Comparison of ENCODE assay signal across 23 mouse cellular contexts in genomic region chr3:38711229-38711628, GRCm38 (mm10).
DNase-seq lines count a peak whose midpoint lies in the region; ATAC-seq and TF ChIP-seq lines count a peak whose summit lies in the region.
"Had no signal": no experiment of that assay in that cellular context is flagged by ENCODE, and none has a peak within 500 bp of the region (broad histone marks: within the 10 kb centered on the region; RNA-seq: fewer than 3 reads in every experiment).

No protein-coding gene starts in this region.

- no peaks in the 10 kb centered on the region for H3K27me3 ChIP-seq in forebrain, embryonic 12.5 days
- no peaks in the 10 kb centered on the region for H3K27me3 ChIP-seq in forebrain, embryonic 16.5 days (replicated peaks; ENCODE audit: control insufficient read depth, insufficient read depth, low read length)
- H3K27me3 ChIP-seq in lung, embryonic 14.5 days (ENCODE audit: insufficient read depth, low read length) = no peaks in the 10 kb centered on the region
- H3K27me3 ChIP-seq in lung, postnatal 0 days (replicated peaks; ENCODE audit: insufficient read depth, low read length) = no peaks in the 10 kb centered on the region
- no peaks in the 10 kb centered on the region for H3K27me3 ChIP-seq in embryonic facial prominence, embryonic 11.5 days (ENCODE audit: control insufficient read depth, insufficient read depth, low read length)
- H3K27me3 ChIP-seq in midbrain, postnatal 0 days (ENCODE audit: insufficient read depth, low read length) = no peaks in the 10 kb centered on the region
- no peaks in the 10 kb centered on the region for H3K27me3 ChIP-seq in hindbrain, embryonic 16.5 days (replicated peaks; ENCODE audit: control insufficient read depth, insufficient read depth, low read length)
- H3K27me3 ChIP-seq: hindbrain, embryonic 13.5 days; intestine, embryonic 15.5 days; neural tube, embryonic 12.5 days had no signal

- DNase-seq in lung, embryonic 14.5 days = peak; percentile 6
- no peak for DNase-seq in lung, postnatal 0 days (ENCODE audit: low spot score)
- DNase-seq in embryonic facial prominence, embryonic 11.5 days (ENCODE audit: low spot score) = peak; percentile 22
- peak; percentile 26 for DNase-seq in midbrain, postnatal 0 days (ENCODE audit: low spot score)
- DNase-seq: adrenal gland, postnatal 36 days; B cell, adult 2 months; cerebellum, adult 18-20 months; cerebellum, postnatal 36 days; gastrocnemius, adult 2 months; kidney, postnatal 36 days; left cerebral cortex, postnatal 4 days; lung, adult 18-20 months; thymus, postnatal 36 days had no signal

- no peak for TF ChIP-seq EP300 in lung, postnatal 0 days (IDR thresholded peaks at IDR 0.05)

- no peak overlapping the region for H3K9ac ChIP-seq in forebrain, embryonic 12.5 days
- H3K9ac ChIP-seq in forebrain, embryonic 16.5 days (replicated peaks; ENCODE audit: low read depth, low read length) = no peak overlapping the region
- no peak overlapping the region for H3K9ac ChIP-seq in lung, embryonic 14.5 days
- no peak overlapping the region for H3K9ac ChIP-seq in lung, postnatal 0 days (replicated peaks; ENCODE audit: low read depth)
- no peak overlapping the region for H3K9ac ChIP-seq in embryonic facial prominence, embryonic 11.5 days (replicated peaks; ENCODE audit: low read length)
- no peak overlapping the region for H3K9ac ChIP-seq in midbrain, postnatal 0 days (replicated peaks; ENCODE audit: low read length, poor library complexity, severe bottlenecking)
- H3K9ac ChIP-seq in hindbrain, embryonic 16.5 days (ENCODE audit: low read depth, low read length) = no peak overlapping the region
- H3K9ac ChIP-seq: hindbrain, embryonic 13.5 days; intestine, embryonic 15.5 days; neural tube, embryonic 12.5 days had no signal

- H3K36me3 ChIP-seq in forebrain, embryonic 12.5 days (replicated peaks) = no peaks in the 10 kb centered on the region
- no peaks in the 10 kb centered on the region for H3K36me3 ChIP-seq in forebrain, embryonic 16.5 days (ENCODE audit: control insufficient read depth, insufficient read depth)
- no peaks in the 10 kb centered on the region for H3K36me3 ChIP-seq in lung, embryonic 14.5 days (ENCODE audit: insufficient read depth)
- no peaks in the 10 kb centered on the region for H3K36me3 ChIP-seq in lung, postnatal 0 days (ENCODE audit: insufficient read depth, low read length)
- no peaks in the 10 kb centered on the region for H3K36me3 ChIP-seq in embryonic facial prominence, embryonic 11.5 days (replicated peaks; ENCODE audit: control insufficient read depth, insufficient read depth, low read depth, low read length)
- no peaks in the 10 kb centered on the region for H3K36me3 ChIP-seq in midbrain, postnatal 0 days (ENCODE audit: insufficient read depth, low read length)
- H3K36me3 ChIP-seq in hindbrain, embryonic 16.5 days (ENCODE audit: control insufficient read depth, insufficient read depth, low read length) = no peaks in the 10 kb centered on the region
- H3K36me3 ChIP-seq: hindbrain, embryonic 13.5 days; intestine, embryonic 15.5 days; neural tube, embryonic 12.5 days had no signal

- peak; percentile 71 for ATAC-seq in forebrain, embryonic 12.5 days (ENCODE audit: low FRiP score)
- ATAC-seq in forebrain, embryonic 16.5 days = no peak
- ATAC-seq in lung, embryonic 14.5 days (ENCODE audit: insufficient read depth) = no peak
- no peak for ATAC-seq in lung, postnatal 0 days
- ATAC-seq in embryonic facial prominence, embryonic 11.5 days (replicated peaks; ENCODE audit: insufficient number of reproducible peaks, low FRiP score, low TSS enrichment, low read depth) = no peak
- ATAC-seq in midbrain, postnatal 0 days (ENCODE audit: low FRiP score) = no peak
- ATAC-seq in frontal cortex, adult (ENCODE audit: low TSS enrichment) = no peak
- ATAC-seq in hindbrain, embryonic 16.5 days = no peak
- ATAC-seq: intestine, embryonic 15.5 days had no signal

- H3K27ac ChIP-seq in forebrain, embryonic 12.5 days = 0 out of 2 replicates have a peak overlapping the region, but pooled peaks have one; percentile 42
- H3K27ac ChIP-seq in forebrain, embryonic 16.5 days (ENCODE audit: low read length) = no peak overlapping the region
- no peak overlapping the region for H3K27ac ChIP-seq in lung, embryonic 14.5 days (ENCODE audit: low read depth)
- no peak overlapping the region for H3K27ac ChIP-seq in lung, postnatal 0 days (ENCODE audit: low read length)
- no peak overlapping the region for H3K27ac ChIP-seq in embryonic facial prominence, embryonic 11.5 days (replicated peaks; ENCODE audit: low read depth, low read length)
- no peak overlapping the region for H3K27ac ChIP-seq in midbrain, postnatal 0 days (ENCODE audit: low read depth, low read length)
- no peak overlapping the region for H3K27ac ChIP-seq in hindbrain, embryonic 16.5 days (ENCODE audit: low read depth, low read length)
- H3K27ac ChIP-seq: gastrocnemius, adult 2 months; intestine, embryonic 15.5 days; left cerebral cortex, adult 2 months; macrophage; neural tube, embryonic 12.5 days had no signal

- peaks cover 33% of the 10 kb centered on the region for H3K4me1 ChIP-seq in forebrain, embryonic 12.5 days
- H3K4me1 ChIP-seq in forebrain, embryonic 16.5 days (replicated peaks; ENCODE audit: control insufficient read depth, insufficient read depth, low read length) = peaks cover 16% of the 10 kb centered on the region
- H3K4me1 ChIP-seq in lung, embryonic 14.5 days (ENCODE audit: insufficient read depth) = no peaks in the 10 kb centered on the region; the same call in 1 of the 2 replicates
- no peaks in the 10 kb centered on the region for H3K4me1 ChIP-seq in lung, postnatal 0 days (ENCODE audit: insufficient read depth, low read depth, low read length)
- peaks cover 3% of the 10 kb centered on the region; the same call in 1 of the 2 replicates for H3K4me1 ChIP-seq in embryonic facial prominence, embryonic 11.5 days (ENCODE audit: control insufficient read depth, insufficient read depth, low read length)
- no peaks in the 10 kb centered on the region for H3K4me1 ChIP-seq in midbrain, postnatal 0 days (ENCODE audit: insufficient read depth, low read length)
- peaks cover 8% of the 10 kb centered on the region for H3K4me1 ChIP-seq in hindbrain, embryonic 16.5 days (ENCODE audit: control insufficient read depth, insufficient read depth, low read depth, low read length)
- H3K4me1 ChIP-seq: intestine, embryonic 15.5 days had no signal

- H3K9me3 ChIP-seq in forebrain, embryonic 12.5 days = no peaks in the 10 kb centered on the region
- no peaks in the 10 kb centered on the region for H3K9me3 ChIP-seq in forebrain, embryonic 16.5 days (ENCODE audit: control insufficient read depth, low read length)
- no peaks in the 10 kb centered on the region for H3K9me3 ChIP-seq in lung, embryonic 14.5 days (ENCODE audit: low read depth, low read length)
- no peaks in the 10 kb centered on the region for H3K9me3 ChIP-seq in lung, postnatal 0 days (ENCODE audit: low read length)
- H3K9me3 ChIP-seq in embryonic facial prominence, embryonic 11.5 days (replicated peaks; ENCODE audit: control insufficient read depth, low read length) = no peaks in the 10 kb centered on the region
- H3K9me3 ChIP-seq in midbrain, postnatal 0 days (ENCODE audit: low read length) = no peaks in the 10 kb centered on the region
- H3K9me3 ChIP-seq in hindbrain, embryonic 16.5 days (ENCODE audit: control insufficient read depth, low read length) = no peaks in the 10 kb centered on the region
- H3K9me3 ChIP-seq: hindbrain, embryonic 13.5 days; intestine, embryonic 15.5 days; neural tube, embryonic 12.5 days had no signal

- WGBS in forebrain, embryonic 12.5 days = 10% methylated on average over 6 of the region's 6 CpGs
- 3% methylated on average over 6 of the region's 6 CpGs for WGBS in forebrain, embryonic 16.5 days
- WGBS in lung, embryonic 14.5 days = 37% methylated on average over 6 of the region's 6 CpGs
- WGBS in lung, postnatal 0 days = 43% methylated on average over 6 of the region's 6 CpGs
- 15% methylated on average over 6 of the region's 6 CpGs for WGBS in embryonic facial prominence, embryonic 11.5 days
- WGBS in midbrain, postnatal 0 days = 29% methylated on average over 6 of the region's 6 CpGs
- WGBS in hindbrain, embryonic 16.5 days = 35% methylated on average over 6 of the region's 6 CpGs

- TF ChIP-seq CTCF in lung, embryonic 14.5 days (IDR thresholded peaks at IDR 0.05; ENCODE audit: low read depth) = no peak
- TF ChIP-seq CTCF in lung, postnatal 0 days (IDR thresholded peaks at IDR 0.05) = no peak
- TF ChIP-seq CTCF in midbrain, postnatal 0 days (IDR thresholded peaks at IDR 0.05) = no peak

- 0 out of 2 replicates have a peak overlapping the region, but pooled peaks have one; percentile 8 for H3K4me2 ChIP-seq in forebrain, embryonic 12.5 days
- no peak overlapping the region for H3K4me2 ChIP-seq in forebrain, embryonic 16.5 days (ENCODE audit: low read length)
- H3K4me2 ChIP-seq in lung, embryonic 14.5 days = no peak overlapping the region
- H3K4me2 ChIP-seq in lung, postnatal 0 days (replicated peaks; ENCODE audit: low read depth, low read length) = no peak overlapping the region
- no peak overlapping the region for H3K4me2 ChIP-seq in embryonic facial prominence, embryonic 11.5 days (ENCODE audit: low read depth, low read length)
- no peak overlapping the region for H3K4me2 ChIP-seq in midbrain, postnatal 0 days (ENCODE audit: low read depth, low read length, poor library complexity, severe bottlenecking)
- H3K4me2 ChIP-seq in hindbrain, embryonic 16.5 days (ENCODE audit: low read length) = no peak overlapping the region
- H3K4me2 ChIP-seq: hindbrain, embryonic 13.5 days; intestine, embryonic 15.5 days; liver, embryonic 11.5 days; neural tube, embryonic 12.5 days had no signal

- no peak overlapping the region for H3K4me3 ChIP-seq in forebrain, embryonic 12.5 days (replicated peaks)
- H3K4me3 ChIP-seq in forebrain, embryonic 16.5 days (replicated peaks; ENCODE audit: low read length) = no peak overlapping the region
- H3K4me3 ChIP-seq in lung, embryonic 14.5 days (ENCODE audit: low read depth, low read length) = no peak overlapping the region
- H3K4me3 ChIP-seq in lung, postnatal 0 days (ENCODE audit: low read depth, low read length) = no peak overlapping the region
- no peak overlapping the region for H3K4me3 ChIP-seq in embryonic facial prominence, embryonic 11.5 days (ENCODE audit: low read depth, low read length)
- no peak overlapping the region for H3K4me3 ChIP-seq in midbrain, postnatal 0 days (ENCODE audit: low read depth, low read length)
- H3K4me3 ChIP-seq in hindbrain, embryonic 16.5 days (ENCODE audit: low read length) = no peak overlapping the region
- H3K4me3 ChIP-seq: gastrocnemius, adult 2 months; hindbrain, embryonic 13.5 days; intestine, embryonic 15.5 days; left cerebral cortex, adult 2 months; neural tube, embryonic 12.5 days had no signal
